Mouse (Mus musculus) lung, postnatal 25 days (tissue): ENCODE measurements at regions not wholly inside any gene's neighbourhood (a gene's known extent, or its start where the extent isn't known, plus 50 kb on each side); places are given as distances from the start of the nearest gene placed in this dataset.

Experiments used
- DNase-seq: peaks from one replicate; pipeline ENCODE4 v3.0.0; 2022; ENCODE audit warnings: low spot score

DNA sequence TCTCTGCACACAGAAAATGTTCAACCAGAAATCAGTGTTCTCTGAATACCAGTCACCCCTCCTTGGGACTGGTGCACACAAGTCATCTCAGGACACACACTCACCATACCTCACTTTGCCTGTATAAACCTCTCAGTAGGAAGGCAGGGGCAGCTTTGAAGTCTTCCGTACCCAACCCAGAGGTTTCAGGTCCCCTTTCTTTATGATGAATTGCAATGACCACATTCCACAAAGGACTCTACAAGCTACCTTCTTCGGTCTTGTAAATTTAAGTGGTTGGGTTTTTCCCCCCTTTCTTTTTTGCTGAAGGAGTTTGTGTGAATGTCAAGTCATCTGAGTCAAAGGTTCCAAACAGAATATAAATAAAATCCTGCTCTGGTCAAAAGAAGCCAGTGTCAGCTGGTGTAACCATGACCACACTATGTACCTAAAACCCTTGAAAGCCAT is 76.9 kb upstream of the Far2 start:
- DNase-seq = no peak

DNA sequence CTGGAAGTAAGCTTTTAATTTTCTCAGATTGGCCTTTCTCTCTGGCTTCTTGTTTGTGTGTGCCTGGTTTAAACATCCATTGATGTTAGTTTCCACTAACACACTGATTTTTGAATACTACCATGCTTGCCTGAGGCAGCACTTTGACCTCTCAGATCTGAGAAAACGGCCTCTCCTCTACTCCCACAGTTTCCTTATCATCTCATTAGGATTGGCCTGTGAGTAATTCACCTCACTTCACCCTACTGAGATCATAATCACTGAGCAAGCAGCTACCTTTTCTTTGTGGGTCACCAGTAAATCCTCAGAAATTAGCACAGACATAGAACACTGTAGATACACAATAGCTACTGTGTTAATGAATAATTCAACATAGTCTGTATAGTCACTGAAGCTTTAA is 74.5 kb upstream of the Far2 start:
- no peak for DNase-seq

DNA sequence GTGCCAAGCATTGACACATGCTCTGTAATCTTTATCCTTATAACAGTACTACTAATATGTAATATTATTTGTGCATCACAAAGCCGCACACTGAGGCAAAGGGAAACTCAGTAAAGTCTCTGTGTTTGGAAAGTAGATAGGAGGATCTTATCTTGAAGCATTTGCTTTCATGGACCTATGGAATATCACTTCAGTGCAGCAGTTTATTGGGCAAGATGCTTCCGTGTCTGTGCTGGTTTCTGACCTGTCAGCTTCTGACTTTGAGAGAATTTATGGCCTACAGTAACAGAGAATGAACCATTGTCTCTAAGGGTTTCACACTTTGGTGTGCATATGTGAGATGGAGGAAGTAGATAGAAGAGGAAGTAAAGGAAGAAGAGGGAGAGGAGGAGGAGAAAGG is 74.0 kb upstream of the Far2 start:
- DNase-seq = no peak

DNA sequence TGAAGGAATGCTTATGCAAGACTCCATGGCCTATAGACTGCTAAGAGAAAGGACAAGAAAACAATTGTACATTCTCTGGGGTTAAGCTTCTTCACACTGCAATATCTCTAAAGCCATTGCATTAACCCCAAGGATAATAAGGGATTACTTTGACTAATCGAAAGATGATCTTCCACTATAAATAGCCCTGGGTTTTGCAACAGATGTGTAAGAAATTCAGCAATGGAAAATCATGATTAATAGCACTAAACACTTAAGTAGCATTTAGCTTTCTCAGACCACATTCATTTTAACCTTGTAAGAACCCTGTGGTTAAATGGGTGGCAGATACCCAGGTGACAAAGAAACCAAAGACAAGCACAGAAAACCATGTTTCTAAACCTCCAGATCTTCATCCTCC is 71.1 kb upstream of the Far2 start:
- no peak for DNase-seq

DNA sequence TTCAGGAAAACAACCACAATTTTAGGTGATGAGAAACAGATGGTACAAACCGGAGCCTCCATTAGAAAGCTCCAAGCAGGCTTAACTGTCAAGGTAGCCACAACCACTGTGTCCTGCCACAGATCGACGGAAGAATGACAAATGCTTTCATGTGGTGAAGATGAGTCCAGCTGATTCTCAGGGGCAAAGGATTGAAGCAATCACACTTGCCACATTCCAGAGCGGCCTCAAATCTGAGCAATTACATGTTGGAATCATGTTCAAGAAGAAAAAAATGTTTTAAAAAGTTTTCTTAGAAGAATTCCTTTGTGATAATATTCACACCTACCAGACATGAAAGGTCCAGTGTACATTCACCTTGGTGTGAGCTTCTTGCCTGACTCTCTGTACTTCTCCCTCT is 57.7 kb upstream of the Far2 start:
- no peak for DNase-seq
